Mouse (Mus musculus): ENCODE measurements around the gene Magi1. TPM values are rescaled to one million over a fixed set of nuclear protein-coding genes. Genes with fewer than 3 reads are reported as not detected.

Magi1 gene
- polyA plus RNA-seq, 1 experiment from 2014 or later = 28.5 TPM

DNA sequence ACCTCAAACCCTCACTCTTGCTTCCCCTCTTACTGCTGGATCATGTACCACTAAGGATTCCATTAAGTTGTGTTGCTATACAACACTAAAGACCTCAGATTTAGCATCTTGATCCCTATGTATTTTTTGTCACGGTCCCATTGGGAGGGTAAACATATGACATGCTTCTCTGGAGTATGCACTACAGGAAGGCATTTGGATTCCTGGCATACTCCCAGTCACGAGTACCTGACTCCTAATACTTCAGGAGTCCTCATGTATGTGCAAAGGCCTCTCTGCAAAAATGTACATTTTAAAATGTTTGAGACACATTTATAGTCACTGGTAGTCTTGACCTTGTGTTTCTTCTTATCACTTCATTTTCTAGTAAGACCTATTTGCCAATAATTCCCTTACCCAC lies 2.8 kb upstream of the Magi1 start:
- peaks cover 11% of the 10 kb centered on the region for H3K4me1 ChIP-seq (ENCODE audit: control insufficient read depth, insufficient read depth, low read length)
- no peak overlapping the region for H3K4me2 ChIP-seq
- H3K27ac ChIP-seq (ENCODE audit: low read depth, low read length) = no peak overlapping the region
- H3K4me3 ChIP-seq (ENCODE audit: low read depth, low read length) = no peak overlapping the region
- WGBS = 84% methylated on average over 2 of the region's 2 CpGs
- no peaks in the 10 kb centered on the region; the same call in 1 of the 2 replicates for H3K27me3 ChIP-seq (ENCODE audit: control insufficient read depth, insufficient read depth, low read length)
- DNase-seq (ENCODE audit: low spot score, missing footprints) (peak; percentile 44), ATAC-seq (ENCODE audit: low FRiP score) (no peak)
- H3K9ac ChIP-seq (ENCODE audit: low read length) = no peak overlapping the region
- peaks cover 2% of the 10 kb centered on the region; the same call in 1 of the 2 replicates for H3K9me3 ChIP-seq (ENCODE audit: control insufficient read depth, low read length)
- no peaks in the 10 kb centered on the region for H3K36me3 ChIP-seq (ENCODE audit: control insufficient read depth, insufficient read depth, low read length)

DNA sequence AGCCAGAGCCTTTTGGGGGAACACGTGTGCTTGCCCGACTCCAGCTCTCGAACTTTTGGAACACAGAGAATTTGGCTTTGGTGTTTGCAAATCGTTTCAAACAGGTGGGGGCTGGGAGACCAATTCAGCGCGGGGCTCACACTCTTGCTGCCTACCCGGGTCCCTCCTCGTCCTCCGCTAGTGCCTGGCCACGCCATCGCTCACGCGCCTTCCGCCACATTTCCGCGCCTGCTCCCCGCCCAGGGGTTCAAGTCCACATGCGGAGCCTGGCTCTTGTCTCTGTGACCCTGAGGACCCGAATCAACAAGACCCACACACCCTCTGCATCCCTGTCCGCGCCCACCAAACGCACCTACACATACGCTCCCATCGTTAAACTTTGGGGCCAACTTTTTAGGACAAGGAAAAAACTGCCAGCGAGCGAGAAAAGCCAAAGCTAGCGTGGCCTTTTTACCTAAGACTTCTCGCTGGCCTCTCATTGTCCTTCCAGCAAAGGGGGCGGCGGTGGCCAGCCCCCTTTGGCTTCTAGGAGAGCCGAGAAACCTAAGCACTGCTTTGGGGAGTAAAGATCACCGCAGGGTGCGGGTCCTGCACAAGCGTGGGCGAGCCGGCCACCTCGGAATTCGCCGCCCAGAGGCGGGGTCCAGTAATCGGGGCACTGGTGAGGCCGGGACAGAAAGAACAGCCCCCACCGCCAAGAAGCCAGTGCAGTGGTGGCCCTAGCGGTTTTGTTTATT lies 540 bp upstream of the Magi1 start:
- no peak for DNase-seq (ENCODE audit: low spot score, missing footprints)
- peak overlapping the region; percentile 1; the same call in 1 of the 2 replicates for H3K27ac ChIP-seq (ENCODE audit: low read depth, low read length)
- H3K4me1 ChIP-seq (ENCODE audit: control insufficient read depth, insufficient read depth, low read length) = peaks cover 18% of the 10 kb centered on the region
- no peaks in the 10 kb centered on the region for H3K36me3 ChIP-seq (ENCODE audit: control insufficient read depth, insufficient read depth, low read length)
- under 1% methylated on average over 44 of the region's 44 CpGs for WGBS
- peak overlapping the region; percentile 77 for H3K4me3 ChIP-seq (ENCODE audit: low read depth, low read length)
- H3K4me2 ChIP-seq = peak overlapping the region; percentile 92
- H3K27me3 ChIP-seq (ENCODE audit: control insufficient read depth, insufficient read depth, low read length) = no peaks in the 10 kb centered on the region; the same call in 1 of the 2 replicates
- ATAC-seq (ENCODE audit: low FRiP score) = peak; percentile 69
- H3K9ac ChIP-seq (ENCODE audit: low read length) = peak overlapping the region; percentile 64
- H3K9me3 ChIP-seq (ENCODE audit: control insufficient read depth, low read length) = peaks cover 2% of the 10 kb centered on the region; the same call in 1 of the 2 replicates

DNA sequence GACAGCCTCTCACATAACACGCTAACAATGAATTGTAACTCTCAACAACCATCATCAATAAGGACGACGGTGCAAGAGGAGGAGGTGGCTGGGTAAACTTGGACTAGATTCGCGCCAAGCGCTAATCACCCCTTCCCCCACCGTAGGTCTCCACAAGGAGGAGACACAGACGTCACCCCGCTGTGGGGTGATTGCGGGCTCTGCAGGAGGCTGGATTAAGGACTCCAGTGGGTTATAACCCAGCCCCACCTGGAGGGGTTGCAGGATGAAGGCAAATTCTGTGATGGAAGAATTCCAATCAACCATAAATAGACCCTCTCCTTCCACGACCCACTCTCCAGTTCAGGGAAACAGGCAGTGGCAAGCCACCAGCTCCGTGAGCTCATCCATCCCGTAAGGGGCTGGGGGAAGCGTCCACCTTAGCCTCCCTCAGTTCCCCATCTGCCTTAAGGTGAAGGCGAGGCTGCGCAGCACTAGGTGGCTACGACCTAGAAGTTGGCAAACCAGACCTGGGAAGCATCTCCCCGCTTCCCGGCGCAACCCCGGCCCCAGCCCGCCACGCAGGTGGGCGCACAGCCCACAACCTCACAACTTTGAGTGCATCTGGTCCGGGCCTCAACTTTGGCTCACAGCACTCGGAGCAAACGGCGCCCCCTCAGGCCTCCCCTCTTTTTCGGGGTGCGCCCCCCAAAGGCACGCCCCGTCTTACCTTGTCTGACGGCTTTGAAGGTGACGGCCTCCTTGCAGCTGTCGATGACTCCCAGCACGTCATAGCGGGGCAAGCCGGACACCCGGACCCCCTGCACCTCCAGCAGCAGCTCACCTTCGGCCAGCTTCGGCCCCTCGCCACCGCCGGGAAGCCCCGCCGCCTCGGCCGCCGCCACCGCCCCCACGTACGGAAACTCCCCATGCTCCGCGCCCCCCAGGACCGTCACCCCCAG lies 1.1 kb downstream of the Magi1 start:
- H3K4me3 ChIP-seq (ENCODE audit: low read depth, low read length) = peak overlapping the region; percentile 77
- no peaks in the 10 kb centered on the region for H3K9me3 ChIP-seq (ENCODE audit: control insufficient read depth, low read length)
- no peaks in the 10 kb centered on the region; the same call in 1 of the 2 replicates for H3K27me3 ChIP-seq (ENCODE audit: control insufficient read depth, insufficient read depth, low read length)
- peak overlapping the region; percentile 85 for H3K9ac ChIP-seq (ENCODE audit: low read length)
- ATAC-seq (ENCODE audit: low FRiP score) = 0 out of 2 replicates have a peak, but pooled peaks have one; percentile 7
- WGBS = under 1% methylated on average over 42 of the region's 55 CpGs
- DNase-seq (ENCODE audit: low spot score, missing footprints) = peak; percentile 96
- H3K4me2 ChIP-seq = peak overlapping the region; percentile 92
- peaks cover 18% of the 10 kb centered on the region for H3K4me1 ChIP-seq (ENCODE audit: control insufficient read depth, insufficient read depth, low read length)
- H3K27ac ChIP-seq (ENCODE audit: low read depth, low read length) = peak overlapping the region; percentile 76
- H3K36me3 ChIP-seq (ENCODE audit: control insufficient read depth, insufficient read depth, low read length) = no peaks in the 10 kb centered on the region

DNA sequence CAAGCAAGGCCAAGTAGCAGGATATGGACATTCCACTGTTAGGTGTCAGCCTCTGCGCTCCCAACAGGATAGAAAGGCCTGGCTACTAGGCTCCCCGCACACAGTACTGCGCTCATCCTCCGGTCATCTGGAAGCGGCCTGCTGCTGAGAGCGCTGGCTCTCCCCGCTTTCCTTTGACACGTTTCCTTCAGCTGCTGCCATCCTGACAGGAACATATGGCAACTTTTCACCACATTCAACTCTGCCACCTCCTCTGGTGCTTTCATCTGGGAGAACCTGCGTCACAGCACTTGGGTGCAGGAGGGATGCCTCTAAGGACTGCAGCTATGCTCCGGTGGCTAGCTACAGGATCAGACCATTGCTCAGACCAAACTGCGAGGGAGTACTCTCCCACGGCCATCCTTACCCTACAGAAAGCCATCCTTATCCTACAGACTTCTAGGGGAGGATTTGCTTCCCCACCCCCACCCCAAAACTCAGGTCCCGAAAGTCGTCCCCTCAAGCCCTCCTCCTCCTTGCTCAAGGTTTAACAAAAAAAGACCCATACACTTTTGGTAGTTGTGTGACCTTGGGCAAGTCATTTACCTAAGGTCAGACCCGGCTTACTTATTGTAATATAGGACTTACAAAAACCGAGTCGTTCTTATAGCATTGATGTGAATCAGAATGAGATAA lies 2.0 kb downstream of the Magi1 start:
- Histone ChIP-seq H3K4me2 (peak overlapping the region; percentile 92), H3K27ac (ENCODE audit: low read depth, low read length) (no peak overlapping the region), H3K4me3 (ENCODE audit: low read depth, low read length) (peak overlapping the region; percentile 77), H3K27me3 (ENCODE audit: control insufficient read depth, insufficient read depth, low read length) (no peaks in the 10 kb centered on the region; the same call in 1 of the 2 replicates), H3K36me3 (ENCODE audit: control insufficient read depth, insufficient read depth, low read length) (no peaks in the 10 kb centered on the region), H3K9ac (ENCODE audit: low read length) (peak overlapping the region; percentile 85), H3K9me3 (ENCODE audit: control insufficient read depth, low read length) (no peaks in the 10 kb centered on the region), H3K4me1 (ENCODE audit: control insufficient read depth, insufficient read depth, low read length) (peaks cover 18% of the 10 kb centered on the region)
- DNase-seq (ENCODE audit: low spot score, missing footprints) (peak; percentile 93), ATAC-seq (ENCODE audit: low FRiP score) (no peak)
- WGBS = 5% methylated on average over 17 of the region's 17 CpGs

DNA sequence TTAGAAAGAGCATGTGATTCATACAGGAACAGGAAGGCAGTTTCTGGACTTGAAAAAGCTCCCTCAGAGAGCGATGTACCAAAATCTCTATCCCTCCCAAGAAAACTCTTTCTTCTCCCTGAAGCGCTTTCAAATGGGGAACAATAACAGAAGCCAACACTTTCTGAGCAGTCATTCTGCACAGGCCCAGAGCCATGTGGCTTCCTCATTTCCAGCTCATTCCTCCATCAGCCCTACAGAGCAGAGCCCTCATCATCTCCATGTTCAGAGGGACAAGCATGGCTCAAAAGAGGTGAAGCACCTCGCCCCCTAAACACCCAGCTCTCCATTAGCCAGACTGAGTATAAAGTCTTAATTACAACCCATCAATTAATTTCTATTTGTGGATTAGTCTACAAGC lies 9.8 kb downstream of the Magi1 start:
- H3K27ac ChIP-seq (ENCODE audit: low read depth, low read length) = no peak overlapping the region
- H3K4me2 ChIP-seq = no peak overlapping the region
- no peak for DNase-seq (ENCODE audit: low spot score, missing footprints)
- H3K9ac ChIP-seq (ENCODE audit: low read length) = no peak overlapping the region
- H3K4me1 ChIP-seq (ENCODE audit: control insufficient read depth, insufficient read depth, low read length) = no peaks in the 10 kb centered on the region
- ATAC-seq (ENCODE audit: low FRiP score) = no peak
- H3K27me3 ChIP-seq (ENCODE audit: control insufficient read depth, insufficient read depth, low read length) = no peaks in the 10 kb centered on the region
- H3K4me3 ChIP-seq (ENCODE audit: low read depth, low read length) = no peak overlapping the region
- 88% methylated on average over 3 of the region's 3 CpGs for WGBS
- no peaks in the 10 kb centered on the region for H3K9me3 ChIP-seq (ENCODE audit: control insufficient read depth, low read length)
- H3K36me3 ChIP-seq (ENCODE audit: control insufficient read depth, insufficient read depth, low read length) = no peaks in the 10 kb centered on the region

DNA sequence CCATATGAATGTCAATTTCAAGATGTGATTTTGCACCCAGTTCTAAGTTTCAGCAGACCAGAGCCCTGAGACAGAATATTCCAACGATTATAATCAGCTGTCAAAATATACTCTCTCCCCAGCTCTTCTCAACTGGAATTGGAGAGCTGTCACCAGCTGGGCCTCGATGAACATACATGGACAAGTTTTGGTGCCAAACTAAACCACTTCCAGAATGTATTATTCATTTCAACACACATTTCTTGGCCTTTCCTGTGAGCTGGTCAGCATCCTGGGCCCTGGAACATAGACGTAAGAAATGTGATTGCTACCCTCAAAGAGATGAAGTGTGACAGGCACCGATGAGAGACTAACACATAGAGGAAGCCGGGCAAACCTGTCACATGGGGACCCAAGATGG lies 13.7 kb downstream of the Magi1 start:
- no peaks in the 10 kb centered on the region for H3K27me3 ChIP-seq (ENCODE audit: control insufficient read depth, insufficient read depth, low read length)
- H3K4me1 ChIP-seq (ENCODE audit: control insufficient read depth, insufficient read depth, low read length) = no peaks in the 10 kb centered on the region; the same call in 1 of the 2 replicates
- H3K4me2 ChIP-seq = no peak overlapping the region
- no peak overlapping the region for H3K27ac ChIP-seq (ENCODE audit: low read depth, low read length)
- no peaks in the 10 kb centered on the region for H3K9me3 ChIP-seq (ENCODE audit: control insufficient read depth, low read length)
- H3K4me3 ChIP-seq (ENCODE audit: low read depth, low read length) = no peak overlapping the region
- H3K9ac ChIP-seq (ENCODE audit: low read length) = no peak overlapping the region
- no peaks in the 10 kb centered on the region for H3K36me3 ChIP-seq (ENCODE audit: control insufficient read depth, insufficient read depth, low read length)
- 88% methylated on average over 5 of the region's 5 CpGs for WGBS
- DNase-seq (ENCODE audit: low spot score, missing footprints) = no peak
- ATAC-seq (ENCODE audit: low FRiP score) = no peak

DNA sequence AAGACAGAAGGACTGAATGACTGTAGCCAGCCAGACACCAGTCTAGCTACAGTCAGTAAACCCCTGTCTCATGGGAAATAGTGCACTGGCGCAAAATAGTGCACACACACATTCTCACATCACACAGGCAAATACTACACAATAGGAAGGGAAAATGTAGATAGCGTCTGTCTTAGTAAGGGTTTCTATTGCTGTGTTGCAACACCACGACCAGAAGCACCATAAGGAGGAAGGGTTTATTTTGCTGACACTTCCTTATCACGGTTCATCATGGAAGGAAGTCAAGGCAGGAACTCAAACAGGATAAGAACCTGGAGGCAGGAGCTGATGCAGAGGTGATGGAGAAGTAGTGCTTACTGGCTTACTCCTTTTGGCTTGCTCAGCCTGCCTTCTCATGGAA lies 14.5 kb downstream of the Magi1 start:
- H3K27me3 ChIP-seq (ENCODE audit: control insufficient read depth, insufficient read depth, low read length) = no peaks in the 10 kb centered on the region
- ATAC-seq (ENCODE audit: low FRiP score) = no peak
- 79% methylated on average over 4 of the region's 4 CpGs for WGBS
- H3K4me1 ChIP-seq (ENCODE audit: control insufficient read depth, insufficient read depth, low read length) = no peaks in the 10 kb centered on the region; the same call in 1 of the 2 replicates
- H3K27ac ChIP-seq (ENCODE audit: low read depth, low read length) = no peak overlapping the region
- no peak overlapping the region for H3K4me2 ChIP-seq
- DNase-seq (ENCODE audit: low spot score, missing footprints) = no peak
- H3K4me3 ChIP-seq (ENCODE audit: low read depth, low read length) = no peak overlapping the region
- no peaks in the 10 kb centered on the region for H3K36me3 ChIP-seq (ENCODE audit: control insufficient read depth, insufficient read depth, low read length)
- no peaks in the 10 kb centered on the region for H3K9me3 ChIP-seq (ENCODE audit: control insufficient read depth, low read length)
- H3K9ac ChIP-seq (ENCODE audit: low read length) = no peak overlapping the region

DNA sequence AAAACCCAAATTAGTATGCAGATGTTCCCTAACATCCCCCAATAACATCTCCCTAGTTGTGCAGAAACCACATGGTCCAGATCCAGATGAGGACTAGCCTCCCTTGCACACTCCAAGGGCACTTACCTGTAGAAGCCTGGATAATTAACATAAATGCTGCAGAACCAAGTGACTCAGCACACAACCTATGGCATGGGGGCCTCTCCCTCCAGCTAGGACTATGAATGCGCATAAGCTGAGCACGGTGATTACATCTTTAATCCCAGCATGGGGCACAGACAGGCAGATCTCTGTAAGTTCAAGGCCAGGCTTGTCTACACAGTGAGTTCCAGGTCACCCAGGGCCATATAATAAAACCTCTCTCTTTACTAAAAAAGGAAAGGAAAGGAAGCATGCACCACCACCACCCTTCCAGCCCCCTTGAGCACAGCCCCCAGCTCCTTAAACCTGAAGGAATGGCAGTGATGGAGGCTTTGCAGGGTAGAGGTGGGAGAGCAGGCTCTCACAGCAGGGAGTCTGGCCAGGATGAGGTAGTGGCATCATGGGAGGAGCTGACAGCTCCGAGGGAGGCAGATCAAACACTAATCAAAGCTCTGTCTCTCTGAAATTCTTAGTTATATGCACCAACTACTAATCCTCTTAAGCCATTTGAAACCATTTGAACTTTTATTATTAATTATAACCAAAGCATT lies 18.3 kb downstream of the Magi1 start:
- DNase-seq (ENCODE audit: low spot score, missing footprints) (no peak), ATAC-seq (ENCODE audit: low FRiP score) (no peak)
- WGBS = 59% methylated on average over 3 of the region's 3 CpGs
- Histone ChIP-seq H3K4me3 (ENCODE audit: low read depth, low read length) (no peak overlapping the region), H3K4me1 (ENCODE audit: control insufficient read depth, insufficient read depth, low read length) (no peaks in the 10 kb centered on the region; the same call in 1 of the 2 replicates), H3K36me3 (ENCODE audit: control insufficient read depth, insufficient read depth, low read length) (no peaks in the 10 kb centered on the region), H3K4me2 (no peak overlapping the region), H3K9me3 (ENCODE audit: control insufficient read depth, low read length) (no peaks in the 10 kb centered on the region), H3K9ac (ENCODE audit: low read length) (no peak overlapping the region), H3K27me3 (ENCODE audit: control insufficient read depth, insufficient read depth, low read length) (no peaks in the 10 kb centered on the region), H3K27ac (ENCODE audit: low read depth, low read length) (no peak overlapping the region)
